Mouse (Mus musculus): ENCODE results near the gene Dcaf6. TPM values are rescaled to one million over a fixed set of nuclear protein-coding genes. Genes with fewer than 3 reads are reported as not detected.

Gene Dcaf6
- polyA plus RNA-seq, 1 experiment from 2014 or later = 17.4 TPM

DNA sequence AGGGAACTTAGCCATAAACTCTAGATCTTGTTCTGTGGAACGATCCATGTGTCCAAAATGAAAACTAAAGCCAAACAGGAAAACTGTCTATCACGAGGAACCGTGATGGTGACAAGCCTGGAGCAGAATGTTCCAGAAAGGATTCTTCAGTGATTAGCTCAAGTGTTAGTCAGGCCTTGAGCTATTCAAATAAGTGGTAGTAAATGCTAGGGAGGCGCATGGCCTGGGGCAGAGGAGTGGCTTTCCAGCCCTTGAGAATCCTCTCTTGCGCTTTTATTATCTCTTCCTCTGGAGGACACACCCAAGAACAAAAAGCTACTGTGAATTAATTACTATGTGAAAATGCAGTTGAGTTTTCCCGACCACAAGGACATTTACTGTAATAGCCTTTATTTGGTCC, 168.7 kb downstream of the Dcaf6 start:
- ATAC-seq = no peak
- Histone ChIP-seq H3K36me3 (ENCODE audit: control insufficient read depth, insufficient read depth) (peaks cover 9% of the 10 kb centered on the region), H3K9ac (replicated peaks; ENCODE audit: low read depth, low read length) (no peak overlapping the region), H3K9me3 (ENCODE audit: control insufficient read depth, low read length) (no peaks in the 10 kb centered on the region), H3K27me3 (replicated peaks; ENCODE audit: control insufficient read depth, insufficient read depth, low read length) (no peaks in the 10 kb centered on the region), H3K4me2 (ENCODE audit: low read length) (no peak overlapping the region), H3K4me1 (replicated peaks; ENCODE audit: control insufficient read depth, insufficient read depth, low read length) (no peaks in the 10 kb centered on the region), H3K4me3 (replicated peaks; ENCODE audit: low read length) (no peak overlapping the region), H3K27ac (ENCODE audit: low read length) (no peak overlapping the region)
- WGBS = 87% methylated on average over 6 of the region's 6 CpGs

DNA sequence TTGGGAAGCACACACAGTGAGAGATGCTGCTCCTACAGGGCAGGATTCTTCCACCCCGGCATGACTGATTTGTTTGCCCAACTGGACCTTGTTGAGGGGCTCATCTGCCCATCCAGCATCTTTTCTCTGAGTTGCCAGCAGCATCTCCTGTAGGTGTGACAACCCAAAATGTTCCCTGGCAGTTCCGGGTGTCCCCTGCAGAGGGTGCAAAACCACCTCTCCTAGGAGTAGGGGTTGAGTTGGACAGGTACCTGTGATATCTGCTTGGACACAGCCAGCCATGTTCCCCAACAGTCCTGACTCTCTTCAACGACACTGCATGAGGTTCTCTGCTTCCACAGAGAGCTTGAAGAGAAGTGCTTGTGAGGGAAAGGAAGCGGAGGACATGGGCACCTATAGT, 170.4 kb downstream of the Dcaf6 start:
- peaks cover 6% of the 10 kb centered on the region for H3K36me3 ChIP-seq (ENCODE audit: control insufficient read depth, insufficient read depth)
- no peaks in the 10 kb centered on the region for H3K9me3 ChIP-seq (ENCODE audit: control insufficient read depth, low read length)
- peaks cover 5% of the 10 kb centered on the region for H3K4me1 ChIP-seq (replicated peaks; ENCODE audit: control insufficient read depth, insufficient read depth, low read length)
- no peak overlapping the region for H3K9ac ChIP-seq (replicated peaks; ENCODE audit: low read depth, low read length)
- no peaks in the 10 kb centered on the region for H3K27me3 ChIP-seq (replicated peaks; ENCODE audit: control insufficient read depth, insufficient read depth, low read length)
- 99% methylated on average over 4 of the region's 4 CpGs for WGBS
- no peak overlapping the region for H3K4me3 ChIP-seq (replicated peaks; ENCODE audit: low read length)
- H3K27ac ChIP-seq (ENCODE audit: low read length) = no peak overlapping the region
- no peak for ATAC-seq
- H3K4me2 ChIP-seq (ENCODE audit: low read length) = no peak overlapping the region

DNA sequence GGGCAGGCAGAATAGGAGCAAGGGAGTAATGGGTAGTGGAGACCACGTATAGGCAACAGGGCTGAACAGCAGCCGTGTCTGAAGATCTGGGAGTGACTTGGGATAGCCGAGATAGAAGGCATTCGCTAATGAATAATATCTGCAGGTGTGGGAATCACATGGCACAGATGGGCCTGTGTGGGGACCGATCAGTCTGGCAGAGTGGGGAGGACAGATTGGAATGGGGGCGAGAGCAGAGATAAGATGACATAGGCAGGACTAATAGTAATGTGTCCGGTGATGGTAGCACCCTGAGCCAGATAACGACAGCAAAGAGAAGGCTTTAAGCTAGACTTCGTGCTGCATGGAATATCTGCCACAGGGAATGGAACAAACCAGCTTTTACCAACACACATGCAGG, 172.1 kb downstream of the Dcaf6 start:
- Histone ChIP-seq H3K36me3 (ENCODE audit: control insufficient read depth, insufficient read depth) (peaks cover under 1% of the 10 kb centered on the region; the same call in 1 of the 2 replicates), H3K4me3 (replicated peaks; ENCODE audit: low read length) (no peak overlapping the region), H3K27me3 (replicated peaks; ENCODE audit: control insufficient read depth, insufficient read depth, low read length) (no peaks in the 10 kb centered on the region), H3K9me3 (ENCODE audit: control insufficient read depth, low read length) (no peaks in the 10 kb centered on the region), H3K9ac (replicated peaks; ENCODE audit: low read depth, low read length) (no peak overlapping the region), H3K4me2 (ENCODE audit: low read length) (no peak overlapping the region), H3K4me1 (replicated peaks; ENCODE audit: control insufficient read depth, insufficient read depth, low read length) (peaks cover 18% of the 10 kb centered on the region), H3K27ac (ENCODE audit: low read length) (no peak overlapping the region)
- 84% methylated on average over 9 of the region's 9 CpGs for WGBS
- ATAC-seq = no peak

DNA sequence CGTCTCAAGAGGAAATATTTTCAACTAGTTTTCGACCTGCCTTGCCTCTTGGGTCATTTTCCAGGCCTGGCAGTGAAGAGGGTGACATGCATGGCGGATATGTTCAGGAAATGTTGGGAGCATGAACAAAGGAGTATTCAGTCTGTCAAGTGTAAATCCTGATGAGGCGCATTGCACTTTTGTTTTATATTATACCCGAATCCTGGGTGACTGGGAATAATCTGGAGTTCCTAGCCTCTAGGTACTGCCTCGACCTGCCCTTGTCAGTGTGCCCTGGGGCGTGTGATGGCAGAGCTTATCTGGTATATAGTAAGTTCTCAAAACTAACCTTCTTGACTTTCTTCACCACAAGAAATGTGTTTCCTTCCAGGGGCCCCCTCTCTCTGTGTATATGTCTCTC, 176.2 kb downstream of the Dcaf6 start:
- H3K36me3 ChIP-seq (ENCODE audit: control insufficient read depth, insufficient read depth) = no peaks in the 10 kb centered on the region
- H3K9me3 ChIP-seq (ENCODE audit: control insufficient read depth, low read length) = no peaks in the 10 kb centered on the region
- H3K27ac ChIP-seq (ENCODE audit: low read length) = no peak overlapping the region
- no peaks in the 10 kb centered on the region for H3K27me3 ChIP-seq (replicated peaks; ENCODE audit: control insufficient read depth, insufficient read depth, low read length)
- no peak overlapping the region for H3K9ac ChIP-seq (replicated peaks; ENCODE audit: low read depth, low read length)
- WGBS = 58% methylated on average over 7 of the region's 7 CpGs
- H3K4me2 ChIP-seq (ENCODE audit: low read length) = peak overlapping the region; percentile 68
- H3K4me3 ChIP-seq (replicated peaks; ENCODE audit: low read length) = peak overlapping the region; percentile 92
- ATAC-seq = no peak
- H3K4me1 ChIP-seq (replicated peaks; ENCODE audit: control insufficient read depth, insufficient read depth, low read length) = peaks cover 32% of the 10 kb centered on the region

DNA sequence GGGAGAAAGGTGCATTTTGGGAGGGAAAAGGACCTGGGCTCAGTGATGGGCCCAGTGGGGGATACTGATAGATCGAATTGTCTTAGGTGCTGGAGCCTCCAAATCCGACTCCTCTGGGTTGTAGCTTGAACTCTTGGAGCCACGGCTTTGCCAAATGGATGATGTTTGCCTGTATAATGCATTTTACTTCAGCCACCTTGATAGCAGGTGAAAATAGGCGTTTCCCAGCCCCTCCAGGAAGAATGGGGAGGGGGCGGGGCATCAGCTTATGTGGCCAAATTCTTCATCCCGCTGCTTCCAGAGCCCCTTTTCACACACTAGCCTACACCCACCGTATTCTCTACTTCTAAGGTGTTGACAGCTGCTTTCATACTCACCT, 177.3 kb downstream of the Dcaf6 start:
- 13% methylated on average over 7 of the region's 7 CpGs for WGBS
- H3K36me3 ChIP-seq (ENCODE audit: control insufficient read depth, insufficient read depth) = no peaks in the 10 kb centered on the region
- no peak for ATAC-seq
- H3K9me3 ChIP-seq (ENCODE audit: control insufficient read depth, low read length) = no peaks in the 10 kb centered on the region
- H3K4me3 ChIP-seq (replicated peaks; ENCODE audit: low read length) = peak overlapping the region; percentile 92
- H3K4me1 ChIP-seq (replicated peaks; ENCODE audit: control insufficient read depth, insufficient read depth, low read length) = peaks cover 32% of the 10 kb centered on the region
- H3K4me2 ChIP-seq (ENCODE audit: low read length) = peak overlapping the region; percentile 68
- H3K27me3 ChIP-seq (replicated peaks; ENCODE audit: control insufficient read depth, insufficient read depth, low read length) = no peaks in the 10 kb centered on the region
- no peak overlapping the region; the same call in 1 of the 2 replicates for H3K27ac ChIP-seq (ENCODE audit: low read length)
- H3K9ac ChIP-seq (replicated peaks; ENCODE audit: low read depth, low read length) = peak overlapping the region; percentile 96

DNA sequence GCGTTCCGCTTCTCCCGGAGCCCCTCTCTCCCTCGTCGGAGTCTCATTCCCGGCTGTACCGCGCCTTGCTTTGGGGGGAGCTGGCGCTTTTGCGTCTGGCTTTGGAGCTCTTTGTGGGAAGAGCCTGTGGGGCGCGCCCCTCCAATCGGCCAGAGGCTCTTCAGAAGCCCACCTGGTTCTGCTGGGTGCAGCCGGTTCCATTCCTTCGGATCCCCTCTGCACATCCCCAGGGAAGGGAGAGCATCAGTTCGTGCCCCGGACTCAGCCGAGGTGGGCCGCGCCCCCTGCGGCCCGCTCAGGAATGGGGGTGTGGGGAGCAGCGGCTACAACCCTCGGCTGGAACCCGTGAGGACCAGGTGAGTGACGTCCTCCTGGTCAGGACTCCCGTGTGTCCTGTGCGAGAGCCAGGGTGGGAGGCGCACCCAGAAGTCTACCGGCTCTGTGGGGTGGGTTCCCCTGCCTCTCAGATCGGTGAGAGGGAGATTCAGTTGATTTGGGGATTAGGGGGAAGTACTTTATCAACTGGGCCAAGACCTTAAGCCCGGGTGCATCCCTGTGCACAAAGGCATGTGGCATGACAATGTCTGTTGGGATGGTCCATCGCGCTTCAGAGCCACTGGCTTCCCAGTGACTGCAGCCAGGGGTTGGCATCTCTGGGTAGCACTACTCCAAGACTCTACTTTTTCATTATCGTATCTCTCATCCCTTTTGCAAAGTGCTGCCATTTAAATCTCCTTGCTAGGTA, 177.9 kb downstream of the Dcaf6 start:
- ATAC-seq = peak; percentile 49
- Histone ChIP-seq H3K27ac (ENCODE audit: low read length) (peak overlapping the region; percentile 81), H3K4me2 (ENCODE audit: low read length) (peak overlapping the region; percentile 68), H3K27me3 (replicated peaks; ENCODE audit: control insufficient read depth, insufficient read depth, low read length) (no peaks in the 10 kb centered on the region), H3K4me3 (replicated peaks; ENCODE audit: low read length) (peak overlapping the region; percentile 92), H3K9me3 (ENCODE audit: control insufficient read depth, low read length) (no peaks in the 10 kb centered on the region), H3K9ac (replicated peaks; ENCODE audit: low read depth, low read length) (peak overlapping the region; percentile 96), H3K36me3 (ENCODE audit: control insufficient read depth, insufficient read depth) (no peaks in the 10 kb centered on the region), H3K4me1 (replicated peaks; ENCODE audit: control insufficient read depth, insufficient read depth, low read length) (peaks cover 32% of the 10 kb centered on the region)
- WGBS = under 1% methylated on average over 28 of the region's 35 CpGs

DNA sequence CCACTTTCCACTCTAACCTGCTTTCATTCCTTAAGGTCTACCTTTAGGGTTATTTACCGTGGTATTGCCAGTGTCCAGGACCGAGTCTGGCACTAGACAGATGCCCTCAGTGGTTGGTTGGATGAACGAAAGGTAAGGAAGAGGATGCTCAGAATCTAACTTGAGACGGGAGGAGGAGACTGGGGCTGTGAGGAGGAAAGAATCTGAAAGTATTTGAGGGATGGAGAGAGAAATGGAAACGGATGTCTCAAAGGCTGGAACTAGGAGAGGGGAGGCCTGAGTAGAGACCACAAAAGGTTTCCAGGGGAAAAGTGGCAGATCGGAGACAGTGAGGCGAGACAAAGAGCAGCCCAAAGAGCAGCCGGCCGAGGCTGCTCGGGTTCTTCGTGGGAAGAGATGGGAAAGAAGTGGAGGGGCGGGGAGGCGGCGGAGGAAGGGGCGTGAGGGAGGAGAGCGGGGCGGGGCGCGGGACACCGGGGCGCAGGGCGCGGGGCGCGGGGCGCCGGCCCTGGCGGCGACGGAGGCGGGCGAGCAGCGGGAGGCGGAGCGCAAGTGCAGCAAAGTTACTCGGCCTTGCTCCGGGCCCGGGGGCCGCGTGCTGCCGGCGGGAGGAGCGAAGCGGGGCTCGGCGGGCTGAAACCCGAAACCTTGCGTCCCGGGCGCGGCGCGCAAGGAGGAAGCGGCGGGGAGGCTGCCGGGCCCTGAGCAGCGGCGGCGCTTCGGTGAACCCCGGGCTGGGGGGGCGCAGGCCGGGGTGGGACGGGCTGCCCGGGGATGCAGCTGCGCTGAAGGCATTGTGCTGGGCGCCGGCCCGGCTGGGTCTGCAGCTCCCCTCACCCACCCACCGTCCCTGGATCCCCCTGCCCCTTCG, 178.7 kb downstream of the Dcaf6 start:
- peak overlapping the region; percentile 92 for H3K4me3 ChIP-seq (replicated peaks; ENCODE audit: low read length)
- peak overlapping the region; percentile 96 for H3K9ac ChIP-seq (replicated peaks; ENCODE audit: low read depth, low read length)
- ATAC-seq = peak; percentile 84
- no peaks in the 10 kb centered on the region for H3K36me3 ChIP-seq (ENCODE audit: control insufficient read depth, insufficient read depth)
- peak overlapping the region; percentile 68 for H3K4me2 ChIP-seq (ENCODE audit: low read length)
- no peaks in the 10 kb centered on the region for H3K27me3 ChIP-seq (replicated peaks; ENCODE audit: control insufficient read depth, insufficient read depth, low read length)
- peaks cover 32% of the 10 kb centered on the region for H3K4me1 ChIP-seq (replicated peaks; ENCODE audit: control insufficient read depth, insufficient read depth, low read length)
- H3K27ac ChIP-seq (ENCODE audit: low read length) = peak overlapping the region; percentile 81
- WGBS = under 1% methylated on average over 43 of the region's 71 CpGs
- H3K9me3 ChIP-seq (ENCODE audit: control insufficient read depth, low read length) = no peaks in the 10 kb centered on the region

DNA sequence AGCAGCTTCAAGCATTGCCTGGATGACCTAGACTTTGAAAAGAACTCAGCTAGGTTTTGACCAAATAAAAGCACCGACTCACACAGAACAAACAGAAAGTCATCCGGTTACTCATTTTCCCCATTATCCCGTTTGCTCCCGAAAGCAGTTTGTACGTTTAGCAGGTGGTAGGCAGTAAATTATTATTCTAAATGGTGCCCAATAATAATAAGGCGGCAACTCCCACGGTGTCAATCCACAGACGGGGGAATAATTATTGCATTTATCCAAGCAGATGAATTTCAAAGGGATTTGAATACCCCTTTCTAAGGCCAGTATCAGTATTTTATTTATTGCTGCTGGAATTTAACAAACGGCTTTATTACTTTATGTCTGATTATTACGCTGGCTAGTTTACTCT, 179.5 kb downstream of the Dcaf6 start:
- no peak for ATAC-seq
- 10% methylated on average over 10 of the region's 10 CpGs for WGBS
- H3K9me3 ChIP-seq (ENCODE audit: control insufficient read depth, low read length) = no peaks in the 10 kb centered on the region

More for the DNA sequence above, 179.5 kb downstream of the Dcaf6 start:
- Histone ChIP-seq H3K4me3 (replicated peaks; ENCODE audit: low read length) (peak overlapping the region; percentile 17), H3K4me1 (replicated peaks; ENCODE audit: control insufficient read depth, insufficient read depth, low read length) (peaks cover 30% of the 10 kb centered on the region), H3K27me3 (replicated peaks; ENCODE audit: control insufficient read depth, insufficient read depth, low read length) (no peaks in the 10 kb centered on the region), H3K9ac (replicated peaks; ENCODE audit: low read depth, low read length) (peak overlapping the region; percentile 96), H3K36me3 (ENCODE audit: control insufficient read depth, insufficient read depth) (no peaks in the 10 kb centered on the region), H3K4me2 (ENCODE audit: low read length) (peak overlapping the region; percentile 68), H3K27ac (ENCODE audit: low read length) (peak overlapping the region; percentile 81)

Measured in forebrain, embryonic 16.5 days (tissue).